Mouse (Mus musculus): ENCODE measurements around the gene Gabbr1.

Gabbr1 gene

DNA sequence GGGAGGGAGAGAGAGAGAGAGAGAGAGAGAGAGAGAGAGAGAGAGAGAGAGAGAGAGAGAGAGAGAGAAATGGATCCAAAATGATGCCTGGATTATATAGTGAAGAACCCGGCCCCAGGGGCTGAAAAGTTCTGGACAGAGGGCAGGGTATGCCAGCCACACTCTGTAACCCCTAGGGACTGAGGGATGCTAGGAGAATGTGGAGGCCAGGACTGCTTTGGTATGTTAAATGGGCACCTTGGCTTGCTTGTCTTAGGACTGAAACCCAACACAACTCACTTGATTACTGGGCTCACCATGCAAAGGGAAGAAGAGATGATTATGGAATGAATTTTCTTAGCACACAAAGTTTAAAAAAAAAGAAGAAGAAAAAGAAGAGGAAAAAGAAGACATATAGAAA, 32.4 kb downstream of the Gabbr1 start:
- DNase-seq (ENCODE audit: low spot score): no peak

DNA sequence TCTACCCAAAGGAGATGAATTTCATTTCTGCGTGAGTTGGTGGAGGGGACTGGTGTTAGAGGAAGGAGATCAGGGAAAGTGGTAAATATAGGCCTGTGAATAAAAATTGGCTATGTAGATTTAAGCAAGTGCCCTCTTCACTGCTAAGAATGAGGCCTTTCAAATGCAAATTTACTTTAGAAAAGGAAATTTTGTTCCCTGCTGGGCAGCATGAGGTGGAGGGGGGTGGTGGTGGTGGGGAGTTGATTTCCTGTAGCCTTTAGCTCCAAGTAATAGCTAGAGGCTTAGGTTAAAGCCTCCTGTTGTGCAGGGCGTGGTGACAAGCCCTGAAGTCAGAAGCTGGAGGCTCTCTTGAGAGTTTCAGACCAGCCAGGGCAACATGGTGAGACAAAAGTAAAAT, 33.2 kb downstream of the Gabbr1 start:
- DNase-seq (ENCODE audit: low spot score): no peak

DNA sequence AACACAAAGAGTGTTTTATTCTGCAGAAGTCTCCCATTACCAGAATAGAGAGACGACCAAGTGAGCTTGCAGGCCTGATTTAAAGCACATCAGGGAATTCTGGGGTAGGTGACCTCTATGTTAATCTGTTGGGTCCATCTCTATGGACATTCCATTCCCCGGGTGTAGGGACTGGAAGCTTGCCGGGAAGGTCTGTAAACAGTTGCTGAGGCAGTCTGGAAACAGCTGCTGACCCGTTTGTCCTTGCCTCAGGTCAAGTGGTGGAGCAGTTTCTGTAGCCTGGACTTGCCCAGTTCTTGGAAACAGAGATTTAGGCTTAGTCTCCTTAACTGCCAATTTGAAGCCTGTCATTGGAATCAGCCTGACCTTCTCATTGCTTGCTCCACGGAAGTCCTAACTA, 34.4 kb downstream of the Gabbr1 start:
- no peak for DNase-seq (ENCODE audit: low spot score)

DNA sequence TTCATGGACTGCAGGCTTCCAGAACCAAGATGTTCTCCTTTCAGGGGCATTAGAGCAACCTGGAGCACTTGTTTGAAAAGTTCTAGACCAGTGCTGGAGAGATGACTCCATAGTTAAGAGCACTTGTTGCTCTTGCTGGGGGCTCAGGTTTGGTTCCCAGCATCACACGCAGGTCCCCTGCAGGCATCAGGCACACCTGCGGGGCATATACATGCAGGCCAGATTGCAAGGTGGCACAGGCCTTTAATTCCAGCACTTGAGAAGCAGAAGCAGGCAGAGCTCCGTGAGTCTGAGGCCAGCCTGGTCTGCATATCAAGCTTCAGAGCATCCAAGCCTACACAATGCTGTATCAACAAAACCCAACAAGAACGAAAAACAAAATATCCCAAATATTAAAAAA, 35.9 kb downstream of the Gabbr1 start:
- DNase-seq (ENCODE audit: low spot score): no peak

DNA sequence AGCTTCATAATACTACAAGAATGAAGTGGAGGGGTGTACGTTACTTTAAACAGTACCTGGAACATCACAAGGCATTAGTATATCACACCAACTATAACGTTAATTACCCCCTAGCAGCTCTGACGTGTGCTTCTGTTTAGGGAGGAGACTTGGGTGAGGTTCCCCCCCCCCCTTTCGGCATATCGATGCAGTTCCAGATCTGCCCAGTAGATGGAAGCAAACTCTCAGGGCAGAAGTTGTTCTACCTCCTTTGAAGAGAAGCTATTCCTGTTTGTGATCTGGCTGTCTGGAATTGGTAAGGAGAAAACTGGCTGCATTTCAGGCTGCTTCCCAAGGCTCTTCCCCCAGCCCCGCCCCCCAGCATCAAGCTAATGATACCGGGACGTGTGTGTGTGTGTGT, 37.6 kb downstream of the Gabbr1 start:
- peak; percentile 29 for DNase-seq (ENCODE audit: low spot score)

DNA sequence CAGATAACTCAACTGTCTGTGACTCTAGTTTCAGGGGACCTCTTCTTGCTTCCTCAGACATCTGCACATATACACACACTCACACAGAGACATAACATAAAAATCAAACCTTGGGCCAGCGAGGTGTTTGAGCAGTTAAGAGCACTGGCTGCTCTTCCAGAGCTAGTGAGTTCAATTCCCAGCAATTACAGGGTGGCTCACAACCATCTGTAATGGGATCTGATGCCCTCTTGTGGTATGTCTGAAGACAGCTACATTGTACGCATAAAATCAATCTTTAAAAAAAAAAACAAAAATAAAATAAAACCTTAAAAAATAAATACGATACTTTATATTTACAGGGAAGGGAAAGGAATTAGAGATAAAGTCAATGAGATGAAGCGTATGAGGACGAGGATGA, 38.9 kb downstream of the Gabbr1 start:
- DNase-seq (ENCODE audit: low spot score): no peak

DNA sequence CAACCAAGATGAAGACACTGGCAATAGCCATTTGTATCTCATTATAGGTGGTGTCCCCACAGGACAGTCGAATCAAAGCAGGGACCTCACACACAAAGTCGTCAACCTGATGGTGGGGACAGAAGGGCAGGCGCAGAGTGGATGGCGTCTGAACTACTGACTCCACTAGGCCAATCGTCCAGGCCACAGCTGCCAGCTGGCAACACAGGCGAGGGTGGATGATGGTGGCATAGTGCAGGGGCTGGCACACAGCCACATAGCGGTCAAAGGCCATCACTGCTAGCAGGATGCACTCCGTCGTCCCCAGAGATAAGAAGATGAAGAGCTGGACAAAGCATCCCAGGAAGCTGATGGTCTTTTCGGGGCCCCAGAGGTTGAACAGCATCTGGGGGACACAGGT, 39.8 kb downstream of the Gabbr1 start:
- no peak for DNase-seq (ENCODE audit: low spot score)

DNA sequence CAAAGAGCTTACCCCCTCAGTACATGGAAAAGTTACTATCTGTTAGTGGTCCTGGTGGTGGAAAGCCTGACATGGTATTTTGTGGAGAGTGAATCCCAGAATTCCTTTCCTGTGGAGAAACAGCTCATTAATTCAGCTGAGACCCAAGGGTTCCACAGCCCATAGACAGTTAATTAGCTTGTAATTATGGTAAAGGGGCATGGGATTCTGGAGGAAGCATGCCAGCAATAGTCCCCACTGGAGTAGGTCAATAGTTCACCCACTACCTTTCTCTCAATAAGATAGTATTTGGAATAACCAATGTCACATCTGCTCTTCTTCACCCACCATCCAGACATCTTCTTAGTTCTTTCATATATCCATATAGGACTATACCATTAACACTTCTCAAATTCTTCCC, 42.6 kb downstream of the Gabbr1 start, which contains the start of gene Olfr90:
Olfr90 (minus strand) TSS at position 101 of the 400 bp plus-strand sequence.
- no peak for DNase-seq (ENCODE audit: low spot score)

DNA sequence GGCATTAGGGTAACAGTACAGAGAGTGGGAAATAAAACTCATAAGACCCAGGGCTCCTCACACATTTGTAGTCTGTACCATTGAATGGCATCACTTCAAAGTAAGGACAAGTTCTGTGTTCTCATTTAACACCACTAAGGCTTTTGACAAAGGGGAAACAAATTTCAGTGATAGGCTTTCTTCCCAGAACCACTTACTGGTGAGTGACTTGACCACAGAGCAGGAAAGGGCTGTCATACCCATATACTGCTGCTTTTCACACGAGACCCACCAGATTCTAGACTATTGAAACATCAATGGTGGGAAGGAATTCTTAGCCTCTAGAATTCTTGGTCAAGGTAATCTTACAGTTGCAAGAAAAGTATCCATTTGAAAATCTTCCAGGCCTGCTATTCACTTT, 46.4 kb downstream of the Gabbr1 start:
- no peak for DNase-seq (ENCODE audit: low spot score)

DNA sequence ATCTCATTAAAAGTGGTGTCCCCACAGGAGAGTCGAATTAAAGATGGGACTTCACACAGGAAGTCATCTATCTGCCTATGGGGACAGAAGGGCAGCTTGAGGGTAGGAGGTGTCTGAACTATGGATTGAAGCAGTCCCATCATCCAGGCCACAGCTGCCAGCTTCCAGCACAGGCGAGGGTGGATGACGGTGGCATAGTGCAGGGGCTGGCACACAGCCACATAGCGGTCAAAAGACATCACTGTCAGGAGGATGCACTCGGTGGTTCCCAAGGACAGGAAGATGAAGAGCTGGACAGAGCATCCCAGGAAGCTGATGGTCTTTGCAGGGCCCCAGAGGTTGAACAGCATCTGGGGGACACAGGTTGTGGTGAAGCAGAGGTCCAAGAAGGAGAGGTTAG, 47.5 kb downstream of the Gabbr1 start:
- no peak for DNase-seq (ENCODE audit: low spot score)

DNA sequence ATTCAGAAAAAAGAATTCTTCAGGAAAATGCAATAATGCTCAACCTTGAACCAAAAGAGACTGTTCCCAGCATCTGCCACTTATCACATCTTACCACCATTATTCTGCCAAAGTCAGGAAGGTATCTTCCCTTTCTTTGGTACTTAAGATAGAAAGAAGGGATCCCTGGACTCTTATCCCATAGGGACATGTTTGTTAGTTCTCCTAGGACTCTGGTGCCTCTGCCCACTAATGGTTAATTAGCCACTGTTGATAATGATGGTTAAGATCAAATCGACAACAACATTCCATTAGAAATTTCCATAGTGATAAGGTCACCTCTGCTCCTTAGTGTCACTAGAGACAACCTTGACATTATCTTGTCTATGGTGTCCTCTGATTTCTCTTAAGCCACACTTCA, 52.4 kb downstream of the Gabbr1 start, which contains the start of gene Olfr91:
Olfr91 (minus strand) TSS at position 101 of the 400 bp plus-strand sequence.
- DNase-seq (ENCODE audit: low spot score): no peak

DNA sequence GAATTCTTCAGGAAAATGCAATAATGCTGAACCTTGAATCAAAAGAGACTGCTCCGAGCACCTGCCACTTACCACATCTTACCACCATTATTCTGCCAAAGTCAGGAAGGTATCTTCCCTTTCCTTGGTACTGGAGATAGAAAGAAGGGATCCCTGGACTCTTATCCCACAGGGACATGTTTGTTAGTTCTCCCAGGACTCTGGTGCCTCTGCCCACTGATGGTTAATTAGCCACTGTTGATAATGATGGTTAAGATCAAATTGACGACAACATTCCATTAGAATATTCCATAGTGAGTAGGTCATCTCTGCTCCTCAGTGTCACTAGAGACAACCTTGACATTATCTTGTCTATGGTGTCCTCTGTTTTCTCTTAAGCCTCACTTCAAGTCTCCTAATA, 74.2 kb downstream of the Gabbr1 start, which contains the start of gene Olfr92:
Olfr92 (minus strand) TSS at position 101 of the 400 bp plus-strand sequence.
- no peak for DNase-seq (ENCODE audit: low spot score)

Data from ovary, postnatal 10 days (tissue).